Mouse (Mus musculus): ENCODE measurements around the gene Zxdc.

GRCm38 (mm10) chr6:90390629-90391028 lies 21.3 kb downstream of the Zxdc start:
- TF ChIP-seq CTCF (IDR thresholded peaks at IDR 0.05; ENCODE audit: control insufficient read depth, insufficient read depth, low read length) (no peak), POLR2A (IDR thresholded peaks at IDR 0.05; ENCODE audit: borderline replicate concordance, control insufficient read depth, low read depth, low read length) (no peak)
